In genomic region chr15:22898208-22898607, GRCm38 (mm10) we compare ENCODE assay signal across 25 mouse cellular contexts.
DNase-seq lines count a peak whose midpoint lies in the region; ATAC-seq and TF ChIP-seq lines count a peak whose summit lies in the region.
"Had no signal": no experiment of that assay in that cellular context is flagged by ENCODE, and none has a peak within 500 bp of the region (broad histone marks: within the 10 kb centered on the region; RNA-seq: fewer than 3 reads in every experiment).

No protein-coding gene starts in this region.

- peaks cover 0 to 6% of the 10 kb centered on the region in 2 experiments; a peak in 2 of 4 replicates for H3K4me1 ChIP-seq in MEL (ENCODE audit: control insufficient read depth in 1 of 2, insufficient read depth in 2 of 2, low read length in 2 of 2)
- H3K4me1 ChIP-seq in embryonic facial prominence, embryonic 13.5 days, result no peaks in the 10 kb centered on the region
- H3K4me1 ChIP-seq: forebrain, embryonic 12.5 days; heart, embryonic 13.5 days; hindbrain, embryonic 13.5 days; limb, embryonic 13.5 days; liver, embryonic 12.5 days; megakaryocyte, embryonic 14.5 days; midbrain, embryonic 13.5 days; neural tube, embryonic 12.5 days had no signal

- peaks cover 0 to 6% of the 10 kb centered on the region in 2 experiments; a peak in 1 of 4 replicates for H3K36me3 ChIP-seq in MEL (ENCODE audit: control insufficient read depth in 1 of 2, insufficient read depth in 2 of 2, low read length in 2 of 2)
- H3K36me3 ChIP-seq in embryonic facial prominence, embryonic 13.5 days, result no peaks in the 10 kb centered on the region
- H3K36me3 ChIP-seq: forebrain, embryonic 12.5 days; heart, embryonic 13.5 days; hindbrain, embryonic 13.5 days; limb, embryonic 13.5 days; liver, embryonic 12.5 days; midbrain, embryonic 13.5 days; neural tube, embryonic 12.5 days had no signal

- no peak for TF ChIP-seq CTCF in left cerebral cortex, adult 2 months (IDR thresholded peaks at IDR 0.05)
- TF ChIP-seq CTCF in MEL (IDR thresholded peaks at IDR 0.05 in 2 of 3, conservative IDR thresholded peaks at IDR 0.05 in 1 of 3; ENCODE audit: control insufficient read depth in 1 of 3, insufficient read depth in 1 of 3, low read depth in 2 of 3, low read length in 3 of 3, poor library complexity in 1 of 3, severe bottlenecking in 1 of 3), result no peak

- peak overlapping the region; percentile 12 for H3K4me2 ChIP-seq in embryonic facial prominence, embryonic 13.5 days
- H3K4me2 ChIP-seq: forebrain, embryonic 12.5 days; heart, embryonic 13.5 days; hindbrain, embryonic 13.5 days; limb, embryonic 13.5 days; liver, embryonic 12.5 days; midbrain, embryonic 13.5 days; neural tube, embryonic 12.5 days had no signal

- WGBS in embryonic facial prominence, embryonic 13.5 days, result 50% methylated on average over 4 of the region's 4 CpGs

- no peaks in the 10 kb centered on the region for H3K27me3 ChIP-seq in MEL (ENCODE audit: control insufficient read depth in 1 of 2, insufficient read depth in 2 of 2, low read length in 2 of 2)
- no peaks in the 10 kb centered on the region for H3K27me3 ChIP-seq in embryonic facial prominence, embryonic 13.5 days
- H3K27me3 ChIP-seq: forebrain, embryonic 12.5 days; heart, embryonic 13.5 days; hindbrain, embryonic 13.5 days; limb, embryonic 13.5 days; liver, embryonic 12.5 days; megakaryocyte, embryonic 14.5 days; midbrain, embryonic 13.5 days; neural tube, embryonic 12.5 days had no signal

- peak overlapping the region; percentile 12 for H3K27ac ChIP-seq in left cerebral cortex, adult 2 months
- no peak overlapping the region for H3K27ac ChIP-seq in MEL (ENCODE audit: control insufficient read depth, low read depth, low read length)
- no peak overlapping the region for H3K27ac ChIP-seq in embryonic facial prominence, embryonic 13.5 days
- H3K27ac ChIP-seq: forebrain, embryonic 12.5 days; heart, embryonic 13.5 days; hindbrain, embryonic 13.5 days; limb, embryonic 13.5 days; liver, embryonic 12.5 days; midbrain, embryonic 13.5 days; neural tube, embryonic 12.5 days had no signal

- no peak for TF ChIP-seq RAD21 in MEL (IDR thresholded peaks at IDR 0.05; ENCODE audit: low read depth, low read length)

- H3K9me3 ChIP-seq in MEL (replicated peaks; ENCODE audit: insufficient read depth, low read length), result no peaks in the 10 kb centered on the region
- no peaks in the 10 kb centered on the region for H3K9me3 ChIP-seq in embryonic facial prominence, embryonic 13.5 days
- H3K9me3 ChIP-seq: forebrain, embryonic 12.5 days; heart, embryonic 13.5 days; hindbrain, embryonic 13.5 days; limb, embryonic 13.5 days; liver, embryonic 12.5 days; megakaryocyte, embryonic 14.5 days; midbrain, embryonic 13.5 days; neural tube, embryonic 12.5 days had no signal

- TF ChIP-seq POLR2A in MEL (IDR thresholded peaks at IDR 0.05; ENCODE audit: control insufficient read depth in 1 of 2, insufficient read depth in 1 of 2, low read depth in 1 of 2, low read length in 2 of 2, poor library complexity in 1 of 2), result no peak

- ATAC-seq in embryonic facial prominence, embryonic 13.5 days (ENCODE audit: insufficient number of reproducible peaks, insufficient read depth, low FRiP score, low TSS enrichment, low read depth), result no peak
- ATAC-seq: inflammation-experienced regulatory T-cells, adult 6 months; liver, embryonic 12.5 days; midbrain, embryonic 13.5 days had no signal

- H3K79me2 ChIP-seq in MEL (ENCODE audit: control insufficient read depth, insufficient read depth, low read length, poor library complexity), result no peaks in the 10 kb centered on the region

- H3K9ac ChIP-seq in MEL (ENCODE audit: control insufficient read depth, low read depth, low read length, poor library complexity, severe bottlenecking), result no peak overlapping the region
- no peak overlapping the region for H3K9ac ChIP-seq in embryonic facial prominence, embryonic 13.5 days
- H3K9ac ChIP-seq: forebrain, embryonic 12.5 days; heart, embryonic 13.5 days; hindbrain, embryonic 13.5 days; limb, embryonic 13.5 days; liver, embryonic 12.5 days; midbrain, embryonic 13.5 days; neural tube, embryonic 12.5 days had no signal

- peak; percentile 48 to 65; a peak in 3 of 4 replicates for TF ChIP-seq EP300 in MEL (IDR thresholded peaks at IDR 0.05; ENCODE audit: low read depth in 1 of 2, low read length in 2 of 2)

- no peak for DNase-seq in left cerebral cortex, adult 2 months (ENCODE audit: extremely low spot score in 1 of 2, low spot score in 2 of 2)
- no peak for DNase-seq in left cerebral cortex, adult 8-10 months (ENCODE audit: low spot score in 2 of 2)
- peak; percentile 60 for DNase-seq in MEL (ENCODE audit: low read depth, low spot score)
- DNase-seq in retina, postnatal 1 day, result peak; percentile 36
- no peak for DNase-seq in neural tube, embryonic 10.5 days (ENCODE audit: extremely low spot score, low spot score)
- no peak for DNase-seq in right cerebral cortex, postnatal 10 days (ENCODE audit: low spot score in 2 of 2)
- DNase-seq: adrenal gland, adult 2 months; cerebellum, adult 18-20 months; cerebellum, postnatal 14 days; kidney, adult 2 months; kidney, postnatal 10 days; lung, adult 18-20 months; right cerebral cortex, postnatal 14 days; spleen, adult 18-20 months had no signal

- H3K4me3 ChIP-seq in left cerebral cortex, adult 2 months, result peak overlapping the region; percentile 1; the same call in 1 of the 2 replicates
- no peak overlapping the region for H3K4me3 ChIP-seq in MEL (ENCODE audit: control insufficient read depth in 1 of 2, insufficient read depth in 1 of 2, low read depth in 2 of 2, low read length in 2 of 2)
- no peak overlapping the region for H3K4me3 ChIP-seq in embryonic facial prominence, embryonic 13.5 days
- H3K4me3 ChIP-seq: erythroblast, embryonic 14.5 days; forebrain, embryonic 12.5 days; heart, embryonic 13.5 days; hindbrain, embryonic 13.5 days; limb, embryonic 13.5 days; liver, embryonic 12.5 days; megakaryocyte, embryonic 14.5 days; midbrain, embryonic 13.5 days; neural tube, embryonic 12.5 days had no signal

- intact Hi-C loops in left cerebral cortex, adult 2 months (cut with DNase I), result no loop called here

TF ChIP-seq in MEL, 35 proteins besides CTCF, POLR2A, EP300 and RAD21:
- TF ChIP-seq HCFC1 (IDR thresholded peaks at IDR 0.05; ENCODE audit: low read depth, low read length) (no peak), POLR2AphosphoS2 (IDR thresholded peaks at IDR 0.05; ENCODE audit: low read length) (no peak), CHD2 (IDR thresholded peaks at IDR 0.05; ENCODE audit: low read length) (no peak), POLR2AphosphoS5 (IDR thresholded peaks at IDR 0.05; ENCODE audit: borderline replicate concordance, low read depth, low read length) (no peak), SMC3 (IDR thresholded peaks at IDR 0.05; ENCODE audit: low read depth, low read length) (no peak), ELF1 (IDR thresholded peaks at IDR 0.05; ENCODE audit: low read depth, low read length) (0 out of 2 replicates have a peak, but pooled peaks have one; percentile 25), ZKSCAN1 (IDR thresholded peaks at IDR 0.05; ENCODE audit: low read depth, low read length) (no peak), KAT2A (conservative IDR thresholded peaks at IDR 0.05; ENCODE audit: low read depth, low read length) (no peak), SIN3A (IDR thresholded peaks at IDR 0.05; ENCODE audit: low read length) (no peak; the same call in 1 of the 2 replicates), ETS1 (IDR thresholded peaks at IDR 0.05; ENCODE audit: low read depth, low read length) (peak; percentile 95), NELFE (IDR thresholded peaks at IDR 0.05; ENCODE audit: low read depth, low read length) (no peak), ZC3H11A (IDR thresholded peaks at IDR 0.05; ENCODE audit: low read depth, low read length) (no peak), RCOR1 (IDR thresholded peaks at IDR 0.05; ENCODE audit: low read depth, low read length) (peak; percentile 38; the same call in 1 of the 2 replicates), ZNF384 (IDR thresholded peaks at IDR 0.05; ENCODE audit: low read depth, low read length) (peak; percentile 88), MXI1 (IDR thresholded peaks at IDR 0.05; ENCODE audit: low read depth, low read length) (no peak), GATA1 (IDR thresholded peaks at IDR 0.05; ENCODE audit: low read depth, low read length) (peak; percentile 73), TCF12 (IDR thresholded peaks at IDR 0.05; ENCODE audit: low read depth, low read length) (peak; percentile 77), MYC (IDR thresholded peaks at IDR 0.05; ENCODE audit: low read depth, low read length) (no peak), MEF2A (IDR thresholded peaks at IDR 0.05; ENCODE audit: extremely low read depth, insufficient replicate concordance, low read depth, low read length, poor library complexity, severe bottlenecking) (no peak), USF1 (IDR thresholded peaks at IDR 0.05; ENCODE audit: low read depth, low read length) (no peak)

Comparison
In these comparisons a context has a peak if more than half of its experiments do, and no peak if none do; other contexts are left out.
1. DNase-seq: peak in MEL (single experiment) and retina, postnatal 1 day (single experiment); none in left cerebral cortex, adult 2 months (0 of 2), left cerebral cortex, adult 8-10 months (0 of 2), neural tube, embryonic 10.5 days (single experiment) and right cerebral cortex, postnatal 10 days (0 of 2).